In genomic region chr11:81239966-81240681, GRCm38 (mm10) we compare ENCODE assay signal across 8 mouse cellular contexts.
DNase-seq lines count a peak whose midpoint lies in the region; ATAC-seq and TF ChIP-seq lines count a peak whose summit lies in the region.
"Had no signal": no experiment of that assay in that cellular context is flagged by ENCODE, and none has a peak within 500 bp of the region (broad histone marks: within the 10 kb centered on the region; RNA-seq: fewer than 3 reads in every experiment).

No protein-coding gene starts in this region.

- H3K4me1 ChIP-seq in bone marrow, adult 2 months (ENCODE audit: control insufficient read depth, insufficient read depth, low read length), result no peaks in the 10 kb centered on the region
- H3K4me1 ChIP-seq: megakaryocyte, embryonic 14.5 days had no signal

- no peak for ATAC-seq in Patski

- CTCF ChIA-PET in Patski (lab: Charles Lee), result no interaction called here

- peaks cover 3% of the 10 kb centered on the region for H3K27me3 ChIP-seq in Patski
- H3K27me3 ChIP-seq: megakaryocyte, embryonic 14.5 days had no signal

- TF ChIP-seq CTCF in Patski (IDR thresholded peaks at IDR 0.05), result peak; percentile 58
- TF ChIP-seq CTCF in bone marrow, adult 2 months (IDR thresholded peaks at IDR 0.05; ENCODE audit: control insufficient read depth, insufficient read depth, low read length), result peak; percentile 26; the same call in 1 of the 2 replicates

- in situ Hi-C loops in Patski (cut with MboI; ENCODE audit: low pct_unique_long_range_greater_than_20kb), result no loop called here

- TF ChIP-seq POLR2A in bone marrow, adult 2 months (IDR thresholded peaks at IDR 0.05; ENCODE audit: borderline replicate concordance, control insufficient read depth, low read depth, low read length), result no peak

- 54% methylated on average over 13 of the region's 13 CpGs for WGBS in bone marrow, adult 2 months

- H3K4me3 ChIP-seq in bone marrow, adult 2 months (replicated peaks; ENCODE audit: control insufficient read depth, low read depth, low read length), result no peak overlapping the region
- H3K4me3 ChIP-seq: megakaryocyte, embryonic 14.5 days had no signal

- POLR2A ChIA-PET in Patski (lab: Charles Lee), result no interaction called here

- H3K27ac ChIP-seq in bone marrow, adult 2 months (ENCODE audit: control insufficient read depth, insufficient read depth, low read depth, low read length, poor library complexity), result no peak overlapping the region

- DNase-seq in left cerebral cortex, adult 18-20 months (ENCODE audit: low spot score in 2 of 2), result peak; percentile 28 to 29
- no peak for DNase-seq in left cerebral cortex, adult 8-10 months (ENCODE audit: low spot score in 2 of 2)
- DNase-seq in Patski (ENCODE audit: low read depth, low spot score), result no peak
- DNase-seq in heart, postnatal 4 days, result peak; percentile 38
- peak; percentile 40 for DNase-seq in mesoderm, embryonic 11.5 days (ENCODE audit: low read depth, low spot score)
- no peak for DNase-seq in ovary, postnatal 36 days (ENCODE audit: low spot score)

Comparison
In these comparisons a context has a peak if more than half of its experiments do, and no peak if none do; other contexts are left out.
1. DNase-seq: peak in left cerebral cortex, adult 18-20 months (2 of 2), heart, postnatal 4 days (single experiment) and mesoderm, embryonic 11.5 days (single experiment); none in left cerebral cortex, adult 8-10 months (0 of 2), Patski (single experiment) and ovary, postnatal 36 days (single experiment).